Mouse (Mus musculus) embryonic facial prominence, embryonic 13.5 days (tissue): ENCODE measurements around the gene Ndufa12. TPM values are rescaled to one million over a fixed set of nuclear protein-coding genes. Genes with fewer than 3 reads are reported as not detected.

Experiments
- ATAC-seq: fragments of 200-750 bp; cut with Nextera tagmentation; 2 replicates; pipeline ENCODE4 v1.8.0; 2017; ENCODE audit warnings: low read depth; ENCODE audit not compliant: insufficient number of reproducible peaks, insufficient read depth, low FRiP score, low TSS enrichment
- H3K27ac ChIP-seq: fragments of 300-500 bp; sonication (generic); 2 replicates; pipeline ENCODE4 v1.5.1; 2015; ENCODE audit warnings: moderate library complexity, mild to moderate bottlenecking, inconsistent platforms
- H3K27me3 ChIP-seq: fragments of 300-500 bp; sonication (generic); 2 replicates; pipeline ENCODE4 v1.6.1; 2015; ENCODE audit warnings: mild to moderate bottlenecking, inconsistent platforms
- H3K36me3 ChIP-seq: fragments of 300-500 bp; sonication (generic); 2 replicates; pipeline ENCODE4 v1.6.1; 2015; ENCODE audit warnings: mild to moderate bottlenecking, inconsistent platforms
- H3K4me1 ChIP-seq: fragments of 300-500 bp; sonication (generic); 2 replicates; pipeline ENCODE4 v1.6.1; 2015; ENCODE audit warnings: inconsistent platforms
- H3K4me2 ChIP-seq: fragments of 300-500 bp; sonication (generic); 2 replicates; pipeline ENCODE4 v1.6.1; 2015; ENCODE audit warnings: moderate library complexity, mild to moderate bottlenecking, inconsistent platforms
- H3K4me3 ChIP-seq: fragments of 300-500 bp; sonication (generic); 2 replicates; pipeline ENCODE4 v1.5.1; 2015; ENCODE audit warnings: mild to moderate bottlenecking, inconsistent platforms
- H3K9ac ChIP-seq: fragments of 300-500 bp; sonication (generic); 2 replicates; pipeline ENCODE4 v1.6.1; 2015; ENCODE audit warnings: mild to moderate bottlenecking, inconsistent platforms
- H3K9me3 ChIP-seq: fragments of 300-500 bp; sonication (generic); 2 replicates; pipeline ENCODE4 v1.6.1; 2016; ENCODE audit warnings: inconsistent platforms
- WGBS: fragments of 180-500 bp; shearing (Covaris S2); methylation state at CpG from one replicate; pipeline ENCODE4 v1.1.7; 2015; ENCODE audit warnings: mixed read lengths; 5-methylcytosine and 5-hydroxymethylcytosine counted together
- polyA plus RNA-seq: library from polyadenylated mRNA; unstranded; fragments of >200 nt; fragmentation: Nextera tagmentation; extraction: Ambion mirVana; gene quantifications from 2 replicates; pipeline ENCODE4 v1.2.1, GENCODE M21; 2015

Gene Ndufa12
- 319 and 403 TPM in 2 replicates for polyA plus RNA-seq

DNA sequence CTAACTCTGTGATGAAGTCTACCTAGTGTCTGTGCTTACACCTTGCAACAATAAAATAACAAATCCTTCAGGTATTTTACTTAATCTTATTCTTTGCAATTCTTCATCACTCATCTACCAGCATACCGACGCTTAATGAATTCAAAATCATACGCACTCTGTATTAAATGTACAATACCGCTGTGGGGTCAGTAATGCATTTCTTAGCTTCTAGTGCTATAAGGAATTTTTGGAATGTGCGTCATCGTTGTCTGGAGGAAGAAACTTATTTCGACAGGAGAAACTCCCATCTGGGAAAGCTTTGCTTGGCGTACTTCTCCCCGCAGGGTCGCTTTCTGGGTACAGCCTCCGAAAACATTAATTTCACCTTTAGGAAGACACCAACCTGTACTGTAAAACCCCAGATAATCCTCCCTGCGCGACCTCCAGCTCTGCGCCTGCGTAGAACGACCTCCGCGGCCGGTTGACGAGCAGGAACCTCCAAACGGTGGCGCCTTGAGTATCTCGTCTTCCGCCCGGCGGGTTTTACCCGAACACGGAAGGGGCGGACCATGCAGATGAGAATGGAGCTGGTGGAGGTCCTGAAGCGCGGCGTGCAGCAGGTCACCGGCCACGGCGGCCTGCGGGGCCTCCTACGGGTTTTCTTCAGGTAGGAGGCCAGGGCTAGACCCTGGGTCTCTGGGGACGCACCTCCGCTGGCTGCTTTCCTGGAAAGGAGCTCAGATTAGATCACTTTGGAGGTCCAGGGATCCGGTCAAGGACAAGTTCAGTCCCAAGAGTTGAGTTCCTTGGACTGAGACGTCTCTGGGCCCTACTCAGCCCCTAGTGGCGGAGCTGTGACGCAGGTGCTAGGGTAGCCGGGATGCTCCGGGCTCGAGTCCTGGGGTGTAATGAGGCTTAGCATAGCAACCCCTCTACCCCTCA lies at the start of gene Ndufa12:
TSS of gene Ndufa12 (plus strand) at position 239 of the 924 bp plus-strand sequence.
- peaks cover 8% of the 10 kb centered on the region for H3K4me1 ChIP-seq
- H3K4me2 ChIP-seq: peak within 1 kb of the TSS; percentile 81
- H3K9ac ChIP-seq: peak within 1 kb of the TSS; percentile 88
- peak within 1 kb of the TSS; percentile 83 for H3K27ac ChIP-seq
- peak within 1 kb of the TSS; percentile 93 for H3K4me3 ChIP-seq
- no peaks in the 10 kb centered on the region for H3K9me3 ChIP-seq
- WGBS: under 1% methylated on average over 46 of the region's 46 CpGs
- peak; percentile 89 for ATAC-seq
- peaks cover 43% of the 10 kb centered on the region for H3K36me3 ChIP-seq
- H3K27me3 ChIP-seq: no peaks in the 10 kb centered on the region

DNA sequence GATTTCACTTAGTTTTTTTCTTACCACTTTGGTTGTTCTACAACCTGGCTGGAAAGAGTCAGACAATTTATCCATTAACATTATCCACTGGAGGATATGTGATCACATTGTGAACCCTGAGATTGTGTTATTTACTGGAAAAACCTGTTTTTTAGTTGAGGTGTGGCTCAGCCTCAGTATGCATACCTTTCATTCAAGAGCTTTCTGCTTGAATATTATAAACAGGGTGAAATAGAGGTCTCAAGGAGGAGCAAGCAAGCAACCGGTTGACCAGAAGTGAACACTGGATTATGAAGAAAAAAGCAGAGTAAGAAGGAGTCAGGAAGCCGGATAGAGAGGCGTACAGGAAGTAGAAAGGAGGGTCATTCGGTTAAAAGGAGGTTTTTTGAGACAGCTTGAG lies 47.0 kb upstream of the Ndufa12 start:
- Histone ChIP-seq H3K9me3 (no peaks in the 10 kb centered on the region), H3K9ac (no peak overlapping the region), H3K36me3 (peaks cover 7% of the 10 kb centered on the region; the same call in 1 of the 2 replicates), H3K27ac (0 out of 2 replicates have a peak overlapping the region, but pooled peaks have one; percentile 44), H3K27me3 (no peaks in the 10 kb centered on the region), H3K4me1 (peaks cover 22% of the 10 kb centered on the region), H3K4me2 (no peak overlapping the region), H3K4me3 (no peak overlapping the region)
- no peak for ATAC-seq
- 50% methylated on average over 4 of the region's 4 CpGs for WGBS

DNA sequence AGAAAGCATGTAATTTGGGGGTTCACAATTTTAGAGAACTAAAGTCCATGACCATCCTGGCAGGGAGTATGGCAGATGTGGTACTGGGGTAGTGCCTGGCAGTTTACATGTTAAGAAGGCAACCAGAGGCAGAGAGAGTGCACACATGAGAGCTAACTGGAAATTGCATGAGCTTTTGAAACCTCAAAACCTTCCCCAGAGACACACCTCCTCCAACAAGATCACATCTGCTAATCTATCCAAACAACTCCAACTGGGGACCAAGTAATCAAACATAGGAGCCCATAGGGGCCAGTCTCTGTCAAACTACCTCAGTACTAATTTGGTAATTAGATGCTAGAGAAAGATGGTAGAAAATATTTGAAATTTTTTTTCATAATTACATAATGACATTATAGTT lies 44.7 kb upstream of the Ndufa12 start:
- Histone ChIP-seq H3K9me3 (no peaks in the 10 kb centered on the region), H3K4me1 (peaks cover 20% of the 10 kb centered on the region), H3K4me3 (no peak overlapping the region), H3K27ac (no peak overlapping the region), H3K9ac (no peak overlapping the region), H3K4me2 (no peak overlapping the region), H3K27me3 (no peaks in the 10 kb centered on the region), H3K36me3 (peaks cover 19% of the 10 kb centered on the region)
- ATAC-seq: peak; percentile 37; the same call in 1 of the 2 replicates

DNA sequence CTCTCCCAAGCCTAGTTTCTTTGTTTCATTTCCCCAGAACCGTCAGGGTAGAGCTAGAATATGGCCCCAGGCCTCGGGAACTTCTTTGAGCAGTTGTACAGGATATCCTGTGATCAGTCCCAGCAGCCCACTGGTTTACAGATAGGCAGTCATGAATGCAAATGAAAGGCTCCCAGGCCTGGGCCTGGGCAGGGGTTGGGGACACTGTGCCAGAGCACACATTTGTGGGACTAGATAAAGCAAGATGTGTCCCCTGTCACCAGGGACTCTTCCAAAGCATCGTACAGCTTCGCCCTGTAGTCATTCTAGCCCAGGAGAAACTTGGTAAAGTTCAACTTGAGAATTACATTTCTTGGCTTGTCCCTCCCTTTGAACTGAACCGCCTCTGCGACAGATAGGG lies 39.6 kb upstream of the Ndufa12 start:
- 82% methylated on average over 6 of the region's 6 CpGs for WGBS
- Histone ChIP-seq H3K4me3 (no peak overlapping the region), H3K4me1 (no peaks in the 10 kb centered on the region), H3K36me3 (peaks cover 39% of the 10 kb centered on the region), H3K9ac (no peak overlapping the region), H3K4me2 (no peak overlapping the region), H3K9me3 (no peaks in the 10 kb centered on the region), H3K27ac (no peak overlapping the region), H3K27me3 (no peaks in the 10 kb centered on the region)
- ATAC-seq: no peak

DNA sequence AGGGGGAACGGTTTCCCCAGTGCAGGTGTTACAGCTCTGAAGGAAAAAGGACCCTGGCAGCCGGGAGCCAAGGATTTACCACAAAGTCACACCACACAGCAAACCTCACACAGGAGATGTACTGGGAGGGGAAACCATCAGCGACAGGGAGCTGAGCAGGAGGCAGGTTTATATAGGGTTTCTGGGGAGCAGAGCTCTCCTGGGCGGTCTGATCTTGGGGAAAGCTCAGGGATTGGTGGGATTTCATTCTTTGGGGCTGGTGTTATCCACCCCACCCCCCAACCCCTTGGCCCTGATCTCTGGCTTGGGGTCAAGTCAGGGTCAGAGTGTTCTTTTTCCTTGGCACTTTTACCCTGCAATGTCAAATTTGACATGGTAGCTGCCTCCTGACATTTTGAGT lies 39.1 kb upstream of the Ndufa12 start:
- no peaks in the 10 kb centered on the region for H3K4me1 ChIP-seq
- no peak overlapping the region for H3K4me2 ChIP-seq
- no peak overlapping the region for H3K4me3 ChIP-seq
- no peaks in the 10 kb centered on the region for H3K27me3 ChIP-seq
- peaks cover 40% of the 10 kb centered on the region for H3K36me3 ChIP-seq
- WGBS: 86% methylated on average over 4 of the region's 4 CpGs
- H3K27ac ChIP-seq: no peak overlapping the region
- H3K9ac ChIP-seq: no peak overlapping the region
- H3K9me3 ChIP-seq: no peaks in the 10 kb centered on the region
- ATAC-seq: no peak

DNA sequence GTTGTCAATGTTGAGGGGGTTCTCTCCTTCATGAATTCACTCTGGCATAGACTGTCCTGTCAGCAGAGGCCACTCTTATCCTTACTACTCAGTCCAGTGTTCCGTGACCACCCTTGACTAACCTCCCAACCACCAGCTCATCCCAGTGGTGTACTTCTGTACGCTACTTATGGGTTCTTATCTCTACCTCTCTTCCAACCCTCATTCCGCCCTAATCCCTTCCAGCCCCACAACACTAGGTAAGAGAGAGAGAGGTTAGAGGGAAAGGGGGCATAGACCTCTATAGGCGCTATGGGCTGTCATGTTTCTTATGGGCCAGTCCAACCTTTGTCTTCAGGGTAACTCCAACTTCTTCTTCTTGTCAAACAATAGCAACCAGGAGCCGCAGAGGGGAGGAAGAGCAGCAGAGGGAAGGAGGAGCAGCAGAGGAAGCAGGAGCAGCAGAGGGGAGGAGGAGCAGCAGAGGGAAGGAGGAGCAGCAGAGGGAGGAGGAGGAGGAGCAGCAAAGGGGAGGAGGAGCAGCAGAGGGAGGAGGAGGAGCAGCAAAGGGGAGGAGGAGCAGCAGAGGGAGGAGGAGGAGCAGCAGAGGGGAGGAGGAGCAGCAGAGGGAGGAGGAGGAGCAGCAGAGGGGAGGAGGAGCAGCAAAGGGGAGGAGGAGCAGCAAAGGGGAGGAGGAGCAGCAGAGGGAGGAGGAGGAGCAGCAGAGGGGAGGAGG lies 37.3 kb upstream of the Ndufa12 start:
- no peak overlapping the region for H3K4me2 ChIP-seq
- H3K36me3 ChIP-seq: peaks cover 48% of the 10 kb centered on the region
- H3K4me1 ChIP-seq: no peaks in the 10 kb centered on the region
- H3K27me3 ChIP-seq: no peaks in the 10 kb centered on the region
- H3K4me3 ChIP-seq: no peak overlapping the region
- no peak overlapping the region for H3K9ac ChIP-seq
- H3K9me3 ChIP-seq: no peaks in the 10 kb centered on the region
- H3K27ac ChIP-seq: no peak overlapping the region
- no peak for ATAC-seq
- WGBS: 86% methylated on average over 5 of the region's 5 CpGs

DNA sequence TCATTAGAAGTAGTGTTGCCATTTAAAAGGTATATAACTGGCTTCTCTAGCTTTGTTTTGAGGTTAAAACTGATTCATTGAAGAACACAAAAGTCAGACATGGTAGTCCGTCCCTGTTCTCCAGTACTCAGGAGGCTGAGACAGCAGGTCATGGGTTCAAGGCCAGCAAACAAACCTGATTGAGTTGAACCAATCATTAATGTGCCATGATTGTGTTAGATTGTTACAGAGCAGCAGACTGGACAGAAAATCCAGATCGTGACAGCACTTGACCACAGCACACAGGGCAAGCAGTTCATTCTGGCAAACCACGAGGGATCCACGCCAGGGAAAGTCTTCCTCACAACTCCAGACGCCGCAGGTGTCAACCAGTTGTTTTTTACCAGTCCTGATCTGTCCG lies 36.5 kb upstream of the Ndufa12 start:
- Histone ChIP-seq H3K4me1 (no peaks in the 10 kb centered on the region), H3K27me3 (no peaks in the 10 kb centered on the region), H3K36me3 (peaks cover 54% of the 10 kb centered on the region), H3K9me3 (no peaks in the 10 kb centered on the region), H3K4me2 (no peak overlapping the region), H3K27ac (no peak overlapping the region), H3K9ac (no peak overlapping the region), H3K4me3 (no peak overlapping the region)
- no peak for ATAC-seq
- 92% methylated on average over 7 of the region's 7 CpGs for WGBS

DNA sequence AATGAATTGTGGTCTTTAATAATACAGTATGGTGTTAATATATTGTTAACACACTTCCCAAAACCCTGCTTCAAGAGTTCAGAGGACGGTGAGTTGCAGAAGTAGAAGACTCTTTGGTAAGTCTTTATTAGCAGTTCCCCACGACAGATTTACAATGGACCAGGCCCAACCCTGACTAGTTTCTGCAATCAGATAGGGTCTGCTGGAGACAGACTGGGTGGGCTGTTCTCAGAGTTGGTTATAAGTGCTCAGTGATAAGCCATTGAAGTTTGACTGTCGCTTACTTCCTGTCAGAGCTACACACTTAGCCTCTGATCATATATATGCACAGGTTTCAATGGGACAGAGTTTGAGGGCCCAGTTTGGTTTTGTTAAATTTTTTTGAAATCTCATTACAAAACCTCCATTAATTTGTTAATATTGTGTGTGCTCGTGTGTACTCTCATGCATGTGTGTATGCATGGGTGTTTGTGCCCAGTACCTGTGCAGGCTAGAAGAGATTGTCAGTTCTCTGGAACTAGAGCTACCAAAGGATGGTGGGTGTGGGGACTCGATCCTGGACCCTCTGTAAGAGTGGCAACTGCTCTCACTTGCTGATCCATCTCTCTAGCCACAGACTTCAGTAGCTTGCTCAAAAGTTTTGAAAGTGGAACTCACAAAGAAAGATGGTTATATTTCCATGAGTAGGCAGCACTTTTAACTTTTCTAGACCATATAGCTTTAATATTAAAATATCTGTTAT lies 34.2 kb upstream of the Ndufa12 start:
- H3K9ac ChIP-seq: no peak overlapping the region
- no peak for ATAC-seq
- peaks cover 60% of the 10 kb centered on the region for H3K36me3 ChIP-seq
- 86% methylated on average over 5 of the region's 5 CpGs for WGBS
- no peak overlapping the region for H3K4me3 ChIP-seq
- H3K9me3 ChIP-seq: no peaks in the 10 kb centered on the region
- H3K27ac ChIP-seq: no peak overlapping the region
- H3K4me2 ChIP-seq: no peak overlapping the region
- H3K4me1 ChIP-seq: no peaks in the 10 kb centered on the region
- no peaks in the 10 kb centered on the region for H3K27me3 ChIP-seq

DNA sequence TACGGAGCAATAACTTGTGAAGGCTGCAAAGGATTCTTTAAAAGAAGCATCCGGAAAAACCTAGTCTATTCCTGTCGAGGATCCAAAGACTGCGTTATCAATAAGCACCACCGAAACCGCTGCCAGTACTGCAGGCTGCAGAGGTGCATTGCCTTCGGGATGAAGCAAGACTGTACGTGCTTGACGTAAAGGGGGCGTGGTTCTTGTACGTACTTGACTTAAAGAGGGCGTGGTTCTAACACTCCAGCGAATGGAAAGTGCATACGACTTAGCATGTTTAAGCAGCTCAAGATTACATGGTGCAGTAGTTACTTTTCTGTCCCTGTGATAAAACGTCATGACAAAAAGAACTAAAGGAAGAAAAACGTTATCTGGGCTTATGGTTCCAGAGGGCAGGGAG lies 33.1 kb upstream of the Ndufa12 start:
- Histone ChIP-seq H3K4me1 (no peaks in the 10 kb centered on the region), H3K27ac (no peak overlapping the region), H3K27me3 (no peaks in the 10 kb centered on the region), H3K9ac (no peak overlapping the region), H3K4me2 (no peak overlapping the region), H3K36me3 (peaks cover 61% of the 10 kb centered on the region), H3K4me3 (no peak overlapping the region), H3K9me3 (no peaks in the 10 kb centered on the region; the same call in 1 of the 2 replicates)
- ATAC-seq: no peak
- WGBS: 83% methylated on average over 16 of the region's 16 CpGs

DNA sequence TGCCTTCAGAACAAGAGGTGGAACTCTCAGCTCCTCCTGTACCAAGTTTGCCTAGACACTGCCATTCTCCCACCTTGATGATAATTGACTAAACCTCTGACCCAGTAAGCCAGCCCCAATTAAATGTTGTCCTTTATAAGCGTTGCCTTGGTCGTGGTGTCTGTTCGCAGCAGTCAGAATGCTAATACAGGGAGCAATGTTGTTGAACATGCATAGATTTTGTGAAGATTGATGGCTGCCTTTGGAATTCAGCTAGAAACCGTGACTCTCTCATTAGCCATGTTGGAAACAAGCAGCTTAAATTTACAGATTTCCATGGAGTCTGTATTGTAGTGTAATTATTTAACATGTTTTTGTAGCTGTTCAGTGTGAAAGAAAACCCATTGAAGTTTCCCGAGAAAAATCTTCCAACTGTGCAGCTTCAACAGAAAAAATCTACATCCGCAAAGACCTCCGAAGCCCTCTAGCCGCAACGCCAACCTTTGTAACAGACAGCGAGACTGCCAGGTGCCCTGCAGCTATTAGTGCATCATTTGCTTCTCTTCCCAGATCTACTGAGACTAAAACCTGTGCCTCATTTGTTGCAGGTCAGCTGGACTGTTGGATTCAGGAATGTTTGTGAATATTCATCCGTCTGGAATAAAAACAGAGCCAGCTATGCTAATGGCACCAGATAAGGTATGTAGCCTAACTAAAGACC lies 31.3 kb upstream of the Ndufa12 start:
- Histone ChIP-seq H3K9me3 (no peaks in the 10 kb centered on the region; the same call in 1 of the 2 replicates), H3K9ac (no peak overlapping the region), H3K4me2 (no peak overlapping the region), H3K27me3 (no peaks in the 10 kb centered on the region), H3K4me1 (no peaks in the 10 kb centered on the region), H3K4me3 (no peak overlapping the region), H3K36me3 (peaks cover 72% of the 10 kb centered on the region), H3K27ac (no peak overlapping the region)
- no peak for ATAC-seq
- WGBS: 92% methylated on average over 11 of the region's 11 CpGs
